Mouse (Mus musculus) liver, postnatal 0 days (tissue): ENCODE measurements around the gene Cxcl16.

Experiments
- CTCF ChIP-seq: sonication (generic); IDR thresholded peaks from 2 replicates; pipeline ENCODE4 v1.5.1; 2016; ENCODE audit warnings: antibody characterized with exemption, low read depth
- EP300 ChIP-seq: IDR thresholded peaks from 2 replicates; pipeline ENCODE4 v1.6.1; 2016; ENCODE audit warnings: antibody characterized with exemption, low read depth, mild to moderate bottlenecking

DNA sequence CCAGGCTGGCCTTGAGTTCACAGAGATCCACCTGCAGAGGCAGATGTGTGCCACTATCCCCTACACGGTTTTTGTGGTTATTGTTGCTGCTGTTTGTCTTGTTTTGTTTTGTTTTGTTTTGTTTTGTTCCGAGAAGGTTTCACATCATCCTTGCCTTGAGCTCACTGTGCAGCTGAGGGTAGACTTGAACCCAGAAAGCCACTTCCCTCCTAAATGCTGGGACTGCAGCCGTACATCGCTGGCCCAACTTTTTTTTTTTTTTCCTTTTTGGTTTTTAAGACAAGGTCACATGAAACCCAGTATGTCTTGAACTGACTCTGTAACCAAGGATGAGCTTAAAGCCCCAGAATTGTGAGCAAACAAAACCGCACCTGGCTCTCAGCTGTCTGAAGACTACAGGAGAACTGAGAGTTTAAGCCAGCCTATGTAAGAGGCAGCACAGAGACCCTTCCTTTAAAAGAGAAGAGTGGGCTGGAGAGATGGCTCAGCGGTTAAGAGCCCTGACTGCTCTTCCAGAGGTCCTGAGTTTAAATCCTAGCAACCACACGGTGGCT lies 47.3 kb upstream of the Cxcl16 start:
- no peak for TF ChIP-seq CTCF
- TF ChIP-seq EP300 = no peak
